Mouse (Mus musculus) heart, embryonic 14.5 days (tissue): Measurements from ENCODE around the gene Krtap4-7. TPM values are rescaled to one million over a fixed set of nuclear protein-coding genes. Genes with fewer than 3 reads are reported as not detected.

Experiments used
- polyA plus RNA-seq: library from polyadenylated mRNA; unstranded; fragments of >200 nt; fragmentation: Nextera tagmentation; extraction: Ambion mirVana; gene quantifications from 2 replicates; pipeline ENCODE4 v1.2.1, GENCODE M21; 2014

Gene Krtap4-7
- polyA plus RNA-seq, 1 experiment from 2014 or later: not detected

Other genes starting within 250 kb of the Krtap4-7 start
- not detected in 2 replicates for gene Krt12, start 221.8 kb downstream of the Krtap4-7 start, polyA plus RNA-seq
- 0.67 and 0.70 TPM in 2 replicates for gene Krt20, start 205.9 kb downstream of the Krtap4-7 start, polyA plus RNA-seq
- 0.38 TPM in 1 of 2 replicates, not detected in the other for gene Krt23, start 151.0 kb downstream of the Krtap4-7 start, polyA plus RNA-seq
- gene Krt39, start 122.8 kb downstream of the Krtap4-7 start, polyA plus RNA-seq: not detected in 2 replicates
- not detected in 2 replicates for gene Krt40, start 100.9 kb downstream of the Krtap4-7 start, polyA plus RNA-seq
- gene Krtap3-3, start 93.2 kb downstream of the Krtap4-7 start, polyA plus RNA-seq: not detected in 2 replicates
- gene Krtap3-2, start 87.2 kb downstream of the Krtap4-7 start, polyA plus RNA-seq: not detected in 2 replicates
- gene Gm11939, start 84.6 kb downstream of the Krtap4-7 start, polyA plus RNA-seq: not detected in 2 replicates
- gene Krtap3-1, start 77.5 kb downstream of the Krtap4-7 start, polyA plus RNA-seq: not detected in 2 replicates
- not detected in 2 replicates for gene Krtap1-5, start 63.1 kb downstream of the Krtap4-7 start, polyA plus RNA-seq
- gene Krtap1-4, start 60.4 kb downstream of the Krtap4-7 start, polyA plus RNA-seq: not detected in 2 replicates
- not detected in 2 replicates for gene Krtap1-3, start 52.8 kb downstream of the Krtap4-7 start, polyA plus RNA-seq
- gene Krtap9-3, start 46.0 kb downstream of the Krtap4-7 start, polyA plus RNA-seq: not detected in 2 replicates
- not detected in 2 replicates for gene Gm11938, start 40.8 kb downstream of the Krtap4-7 start, polyA plus RNA-seq
- gene Gm11937, start 33.9 kb downstream of the Krtap4-7 start, polyA plus RNA-seq: not detected in 2 replicates
- gene Krtap2-4, start 29.2 kb downstream of the Krtap4-7 start, polyA plus RNA-seq: not detected in 2 replicates
- gene Gm11562, start 23.7 kb downstream of the Krtap4-7 start, polyA plus RNA-seq: not detected in 2 replicates
- gene Krtap4-1, start 15.9 kb downstream of the Krtap4-7 start, polyA plus RNA-seq: not detected in 2 replicates
- gene Krtap4-2, start 9.0 kb downstream of the Krtap4-7 start, polyA plus RNA-seq: not detected in 2 replicates
- gene Gm11555, start 6.1 kb upstream of the Krtap4-7 start, polyA plus RNA-seq: not detected in 2 replicates
- not detected in 2 replicates for gene Gm11563, start 14.9 kb upstream of the Krtap4-7 start, polyA plus RNA-seq
- gene Krtap4-6, start 21.9 kb upstream of the Krtap4-7 start, polyA plus RNA-seq: not detected in 2 replicates
- gene Gm14190, start 46.7 kb upstream of the Krtap4-7 start, polyA plus RNA-seq: not detected in 2 replicates
- not detected in 2 replicates for gene Gm14180, start 90.2 kb upstream of the Krtap4-7 start, polyA plus RNA-seq
- gene Gm11595, start 128.8 kb upstream of the Krtap4-7 start, polyA plus RNA-seq: not detected in 2 replicates
- not detected in 2 replicates for gene Krtap4-8, start 136.6 kb upstream of the Krtap4-7 start, polyA plus RNA-seq
- gene Krtap4-9, start 141.1 kb upstream of the Krtap4-7 start, polyA plus RNA-seq: not detected in 2 replicates
- gene Gm11596, start 149.4 kb upstream of the Krtap4-7 start, polyA plus RNA-seq: not detected in 2 replicates
- gene Gm11569, start 154.8 kb upstream of the Krtap4-7 start, polyA plus RNA-seq: not detected in 2 replicates
- not detected in 2 replicates for gene Gm11554, start 160.4 kb upstream of the Krtap4-7 start, polyA plus RNA-seq
- not detected in 2 replicates for gene Krtap4-13, start 165.8 kb upstream of the Krtap4-7 start, polyA plus RNA-seq
- not detected in 2 replicates for gene Gm11564, start 171.6 kb upstream of the Krtap4-7 start, polyA plus RNA-seq
- gene 2300003K06Rik, start 194.0 kb upstream of the Krtap4-7 start, polyA plus RNA-seq: not detected in 2 replicates
- not detected in 2 replicates for gene Krtap4-16, start 207.5 kb upstream of the Krtap4-7 start, polyA plus RNA-seq
- not detected in 2 replicates for gene Gm11568, start 213.8 kb upstream of the Krtap4-7 start, polyA plus RNA-seq
- gene Gm11559, start 220.4 kb upstream of the Krtap4-7 start, polyA plus RNA-seq: not detected in 2 replicates
- not detected in 2 replicates for gene Krtap9-1, start 229.3 kb upstream of the Krtap4-7 start, polyA plus RNA-seq
- not detected in 2 replicates for gene Gm11567, start 235.1 kb upstream of the Krtap4-7 start, polyA plus RNA-seq